Mouse (Mus musculus) testis, adult 2 months (tissue): Measurements from ENCODE around the gene Ppib.

Experiments
- CTCF ChIP-seq: fragments of 200-500 bp; IDR thresholded peaks from 2 replicates; pipeline ENCODE4 v1.5.1; 2012; ENCODE audit warnings: low read depth, mild to moderate bottlenecking, inconsistent platforms, low read length, moderate library complexity; ENCODE audit not compliant: control insufficient read depth, insufficient read depth, insufficient replicate concordance
- POLR2A ChIP-seq: fragments of 200-500 bp; IDR thresholded peaks from 2 replicates; pipeline ENCODE4 v1.6.1; 2012; ENCODE audit warnings: low read depth, mild to moderate bottlenecking, inconsistent platforms, low read length, moderate library complexity; ENCODE audit not compliant: control insufficient read depth

DNA sequence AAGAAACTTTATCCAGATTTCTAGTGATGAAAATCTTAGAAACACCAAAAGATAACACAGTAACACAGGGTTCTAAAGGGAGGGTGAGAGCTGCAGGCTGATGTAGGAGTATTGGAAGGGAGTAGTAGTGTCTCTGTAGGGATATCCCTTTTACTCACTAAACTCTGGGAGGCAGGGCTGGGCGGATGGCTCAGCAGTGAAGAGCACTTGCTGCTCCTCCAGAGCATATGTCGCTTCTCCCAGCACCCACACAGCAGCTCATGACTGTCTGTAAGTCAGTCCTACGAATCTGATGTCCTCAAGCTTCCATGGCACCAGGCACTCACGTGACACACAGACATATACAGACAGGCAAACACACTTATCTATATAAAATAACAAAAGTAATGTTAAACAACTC, 21.9 kb upstream of the Ppib start:
- TF ChIP-seq CTCF: no peak
- TF ChIP-seq POLR2A: no peak
